Mouse (Mus musculus) right cerebral cortex, adult 18-20 months (tissue): Measurements from ENCODE around the gene Arhgap11a.
A peak's percentile ranks its signal among the peaks of the same experiment; 100 is the strongest.

Experiments used
- DNase-seq: peaks from one replicate; pipeline ENCODE4 v3.0.0; 2022; ENCODE audit warnings: mixed read lengths

The Arhgap11a gene

GRCm38 (mm10) chr2:113848245-113849121 lies at the start of gene Arhgap11a:
TSS of gene Arhgap11a (minus strand) at chr2:113848661.
- peak; percentile 88 for DNase-seq

GRCm38 (mm10) chr2:113893385-113894122 lies 45.1 kb upstream of the Arhgap11a start:
- no peak for DNase-seq

GRCm38 (mm10) chr2:113887166-113887565 lies 38.7 kb upstream of the Arhgap11a start:
- DNase-seq, result no peak

GRCm38 (mm10) chr2:113886061-113886460 lies 37.6 kb upstream of the Arhgap11a start:
- no peak for DNase-seq

- DNase-seq, result no peak
Observed at GRCm38 (mm10) chr2:113870115-113870514, 21.7 kb upstream of the Arhgap11a start.

- no peak for DNase-seq
Observed at GRCm38 (mm10) chr2:113868404-113868803, 19.9 kb upstream of the Arhgap11a start.

- DNase-seq, result no peak
Observed at GRCm38 (mm10) chr2:113866155-113866554, 17.7 kb upstream of the Arhgap11a start.

GRCm38 (mm10) chr2:113849141-113849540 lies 680 bp upstream of the Arhgap11a start:
- peak; percentile 11 for DNase-seq

- no peak for DNase-seq
Observed at GRCm38 (mm10) chr2:113847678-113848244, 700 bp downstream of the Arhgap11a start.

GRCm38 (mm10) chr2:113845081-113845480 lies 3.4 kb downstream of the Arhgap11a start:
- DNase-seq, result no peak

- DNase-seq, result no peak
Observed at GRCm38 (mm10) chr2:113841656-113842437, 6.6 kb downstream of the Arhgap11a start.

- DNase-seq, result no peak
Observed at GRCm38 (mm10) chr2:113839488-113839887, 9.0 kb downstream of the Arhgap11a start.

- DNase-seq, result no peak
Observed at GRCm38 (mm10) chr2:113835219-113835618, 13.2 kb downstream of the Arhgap11a start.

GRCm38 (mm10) chr2:113828943-113829882 lies 19.2 kb downstream of the Arhgap11a start, which contains the start of gene Scg5:
TSS of gene Scg5 (minus strand) at chr2:113829121.
- peak; percentile 93 for DNase-seq

- no peak for DNase-seq
Observed at GRCm38 (mm10) chr2:113828086-113828942, 20.1 kb downstream of the Arhgap11a start.

- no peak for DNase-seq
Observed at GRCm38 (mm10) chr2:113823909-113824308, 24.6 kb downstream of the Arhgap11a start.

GRCm38 (mm10) chr2:113822367-113822766 lies 26.1 kb downstream of the Arhgap11a start:
- DNase-seq, result no peak

GRCm38 (mm10) chr2:113821176-113821734 lies 27.2 kb downstream of the Arhgap11a start:
- no peak for DNase-seq

- no peak for DNase-seq
Observed at GRCm38 (mm10) chr2:113820117-113820516, 28.3 kb downstream of the Arhgap11a start.
